Mouse (Mus musculus) T-cell, adult 2 months (primary cell): Measurements from ENCODE around the gene Mul1.

ENCODE experiments used
- DNase-seq: peaks from one replicate; pipeline ENCODE4 v3.0.0; 2022; ENCODE audit warnings: low spot score

The Mul1 gene

GRCm38 (mm10) chr4:138462971-138463831, 28.7 kb downstream of the Mul1 start:
- no peak for DNase-seq

GRCm38 (mm10) chr4:138463832-138464487, 29.5 kb downstream of the Mul1 start:
- peak; percentile 41 for DNase-seq

- DNase-seq = no peak
These were observed 30.3 kb downstream of the Mul1 start for GRCm38 (mm10) chr4:138464667-138465353.

GRCm38 (mm10) chr4:138465446-138465845, 31.0 kb downstream of the Mul1 start:
- no peak for DNase-seq

- no peak for DNase-seq
These were observed 32.2 kb downstream of the Mul1 start for GRCm38 (mm10) chr4:138466690-138467089.

DNA sequence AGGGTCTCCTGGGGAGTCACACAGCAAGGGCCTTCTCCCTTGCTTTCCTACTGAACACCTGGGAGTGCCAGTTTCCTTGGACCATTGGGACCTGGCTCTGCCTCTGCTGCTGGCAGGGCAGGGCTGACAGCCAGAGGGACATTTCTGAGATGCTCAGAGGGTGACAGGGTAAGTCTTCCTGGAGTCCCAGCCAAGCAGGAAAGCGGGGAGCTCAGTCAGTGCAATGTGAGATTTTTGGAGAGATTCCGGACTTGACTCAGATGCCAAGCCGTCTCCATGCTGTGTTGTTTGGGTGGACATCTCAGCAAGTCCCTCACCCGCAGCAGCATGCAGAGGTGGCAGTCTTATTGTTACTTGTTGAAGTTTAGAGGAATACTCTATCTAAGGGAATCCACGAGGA, 33.0 kb downstream of the Mul1 start:
- no peak for DNase-seq

GRCm38 (mm10) chr4:138469080-138469479, 34.6 kb downstream of the Mul1 start:
- no peak for DNase-seq

GRCm38 (mm10) chr4:138471241-138471640, 36.8 kb downstream of the Mul1 start:
- DNase-seq = no peak

DNA sequence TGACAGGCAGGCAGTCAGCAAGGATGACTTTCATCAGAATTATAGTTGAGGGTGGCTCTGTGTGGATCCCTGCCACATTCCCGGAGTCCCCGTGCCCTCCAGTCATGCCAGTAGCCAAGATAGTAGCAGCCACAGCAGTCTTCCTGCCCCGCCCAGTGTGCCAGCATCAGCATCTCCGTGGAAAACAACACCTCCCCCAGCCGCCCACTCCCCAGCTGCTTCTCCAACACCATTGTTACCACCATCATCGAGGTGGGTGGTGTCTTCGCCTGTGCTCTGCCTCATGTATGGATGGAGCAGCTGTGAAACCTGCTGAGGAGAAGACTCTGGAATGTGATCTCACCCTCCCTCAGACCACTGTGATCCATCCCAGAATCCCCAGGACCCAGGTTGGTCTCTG, 45.1 kb downstream of the Mul1 start:
- no peak for DNase-seq

DNA sequence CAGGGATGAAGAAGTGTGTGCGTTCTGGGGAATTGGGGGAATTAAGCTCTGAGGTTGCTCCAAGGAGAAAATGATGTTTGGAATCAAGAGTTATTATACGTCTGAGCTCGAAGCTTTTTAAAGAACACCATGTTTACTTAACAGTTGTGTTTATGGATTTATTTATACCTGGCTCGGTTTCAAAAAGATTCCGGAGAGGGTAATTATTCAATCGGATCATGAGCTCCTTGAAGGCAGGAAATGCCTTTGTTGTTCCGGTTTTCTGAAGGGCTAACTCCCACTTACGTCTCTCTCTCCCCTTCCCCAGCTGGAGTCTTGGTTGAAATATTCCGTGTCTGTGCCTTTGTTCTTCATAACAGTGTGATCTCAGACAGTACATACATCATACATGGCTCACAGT, 46.5 kb downstream of the Mul1 start:
- no peak for DNase-seq

DNA sequence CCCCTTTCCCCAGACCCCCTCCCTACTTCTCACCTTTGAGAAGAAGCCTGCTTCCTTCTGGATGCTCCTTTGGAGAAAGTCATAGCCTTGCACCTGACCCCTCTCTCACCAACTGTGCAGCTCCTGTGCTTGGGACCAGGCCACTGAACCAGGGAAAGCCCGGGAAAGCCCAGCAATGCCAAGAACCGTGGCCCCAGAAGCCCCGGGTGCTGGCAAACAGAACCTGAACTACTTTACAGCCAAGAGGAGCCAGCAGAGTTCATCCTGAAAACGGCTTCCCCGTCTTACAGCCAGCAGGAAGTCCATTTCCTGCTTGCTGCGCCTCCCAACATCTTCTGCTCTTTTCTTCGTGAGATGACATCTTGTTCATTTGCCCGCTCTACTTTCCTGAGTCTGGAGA, 48.2 kb downstream of the Mul1 start:
- DNase-seq = no peak

GRCm38 (mm10) chr4:138488241-138488640, 53.8 kb downstream of the Mul1 start:
- no peak for DNase-seq

- no peak for DNase-seq
These were observed 56.6 kb downstream of the Mul1 start for GRCm38 (mm10) chr4:138491088-138491487.
